Mouse (Mus musculus) neutrophil, adult 83 days (primary cell): ENCODE measurements around the gene Cby3. TPM values are rescaled to one million over a fixed set of nuclear protein-coding genes. Genes with fewer than 3 reads are reported as not detected.

Source experiments
- total RNA-seq, 2 experiments: library from RNA; stranded (reverse); gene quantifications; one replicate each; pipeline ENCODE4 v1.2.4; 2023

Cby3 gene
- total RNA-seq = not detected

DNA sequence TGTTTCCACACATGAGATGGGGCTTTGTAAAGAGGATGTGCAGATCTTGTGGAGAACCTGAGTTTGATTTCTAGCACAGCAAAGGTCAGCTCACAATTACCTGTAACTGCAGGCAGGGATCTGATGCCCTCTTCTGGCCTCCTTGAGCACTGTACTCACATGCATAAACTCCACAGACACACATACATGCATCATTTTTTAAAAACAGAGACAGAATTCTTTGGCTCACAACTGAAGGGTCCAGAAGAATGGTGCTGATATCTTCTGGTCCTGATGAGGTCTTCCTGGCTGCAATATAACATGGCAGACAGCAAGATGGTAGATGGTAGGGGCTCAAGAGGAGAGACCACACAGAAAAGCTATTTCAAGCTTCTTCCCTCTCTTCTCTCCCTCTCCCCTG is at the start of gene Cby3:
Cby3 (plus strand) TSS at position 301 of the 400 bp plus-strand sequence.

DNA sequence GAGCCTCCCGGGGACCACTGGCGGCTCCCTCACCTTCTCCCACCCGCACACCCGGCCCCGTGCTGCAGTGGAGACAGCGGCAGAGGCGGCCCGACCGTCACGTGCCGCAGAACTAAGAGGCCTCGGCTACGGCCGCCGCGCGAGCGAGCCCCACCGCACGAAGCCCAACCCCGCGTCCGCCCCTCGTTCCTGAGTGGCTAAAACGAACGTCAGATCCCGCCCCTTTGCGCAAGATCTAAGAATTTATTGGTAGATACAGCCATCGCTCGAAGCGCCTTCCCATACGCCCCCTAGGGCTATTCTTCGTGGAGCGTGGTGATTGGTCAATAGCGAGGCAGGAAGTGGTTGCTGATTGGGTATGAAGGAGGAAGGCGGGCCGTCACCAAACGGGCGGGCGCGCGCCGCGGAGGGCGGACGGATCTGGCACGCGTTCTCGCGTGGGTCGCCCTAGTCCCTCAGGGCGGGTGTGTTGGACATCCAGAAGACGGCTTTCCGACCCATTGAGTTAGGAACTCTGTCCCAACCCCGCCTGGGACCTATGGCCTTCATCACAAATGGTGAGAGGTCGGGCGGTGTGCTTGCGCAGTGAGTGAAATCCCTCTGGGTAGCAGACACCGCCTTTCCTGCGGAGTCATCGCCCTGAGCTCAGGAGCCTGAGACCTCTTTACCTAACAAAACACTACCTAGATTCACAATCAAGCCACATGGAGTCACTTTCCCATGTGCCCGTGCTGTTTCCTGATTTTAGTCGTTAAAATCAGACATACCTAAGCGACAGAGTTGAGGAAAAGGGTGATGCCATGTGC is 28.6 kb upstream of the Cby3 start, which contains the start of gene Canx:
Canx (minus strand) TSS at position 178 of the 806 bp plus-strand sequence.

DNA sequence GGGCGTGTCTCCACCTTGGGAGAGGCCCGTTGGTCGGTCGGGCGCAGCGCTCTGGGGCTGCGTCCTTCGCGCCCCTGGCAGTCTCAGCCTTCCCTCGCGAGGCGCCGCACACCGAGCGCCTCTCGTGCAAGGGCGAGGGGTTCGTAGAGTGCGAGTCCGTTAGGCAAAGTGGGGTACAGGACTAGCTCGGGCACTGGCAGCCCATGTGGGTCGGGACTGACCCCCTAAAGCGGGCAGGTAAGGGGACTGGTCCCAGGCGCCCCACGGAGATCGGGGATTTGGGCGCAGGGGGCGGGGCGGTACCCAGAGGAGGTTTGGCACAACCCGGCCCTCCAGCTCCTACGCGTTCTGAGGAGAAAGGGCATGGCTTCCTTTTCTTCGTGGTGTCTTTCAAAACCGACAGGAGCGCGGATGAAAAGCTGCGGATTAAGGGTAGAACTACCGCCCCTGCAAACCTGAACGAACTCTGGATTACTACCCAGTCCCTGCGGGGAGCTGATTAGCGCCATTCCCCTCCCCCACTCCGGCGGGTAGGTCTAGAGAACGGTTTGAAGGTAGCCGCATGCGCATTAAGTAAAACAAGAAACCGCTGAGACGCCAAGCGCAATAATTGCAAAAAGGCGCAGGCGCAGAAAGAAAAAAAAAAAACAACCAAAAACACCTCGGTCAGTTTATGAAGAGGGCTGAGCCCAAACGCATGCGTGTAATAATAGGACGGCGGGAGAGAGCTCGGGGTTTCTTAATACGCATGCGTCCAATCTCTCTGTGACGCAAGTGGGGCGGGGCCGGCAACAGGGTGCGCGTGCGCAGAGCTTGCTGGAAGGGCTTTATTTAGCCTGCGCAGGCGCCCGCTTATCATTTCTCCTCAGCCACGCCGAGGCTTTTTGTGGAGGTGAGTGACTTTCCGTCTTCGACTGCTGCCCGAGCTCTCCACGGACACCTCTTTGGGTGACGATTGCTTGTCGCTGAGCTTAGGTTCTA is 22.9 kb downstream of the Cby3 start, which contains the start of gene Hnrnph1:
Hnrnph1 (plus strand) TSS at position 80 of the 981 bp plus-strand sequence.

Other genes with a start within 250 kb of the Cby3 start
- 10 to 100 TPM; 57.0 to 57.3 TPM for gene Tbc1d9b, start 223.1 kb upstream of the Cby3 start, total RNA-seq
- 1 to 10 TPM; 3.4 to 4.8 TPM for gene Mrnip, start 180.0 kb upstream of the Cby3 start, total RNA-seq
- 100 to 1,000 TPM; 279 to 286 TPM for gene Sqstm1, start 143.6 kb upstream of the Cby3 start, total RNA-seq
- gene Mgat4b, start 143.6 kb upstream of the Cby3 start, total RNA-seq = 10 to 100 TPM; 18.2 to 18.6 TPM
- under 1 TPM; 0.83 to 0.99 TPM for gene Ltc4s, start 115.8 kb upstream of the Cby3 start, total RNA-seq
- gene Maml1, start 62.2 kb upstream of the Cby3 start, total RNA-seq = 10 to 100 TPM; 43.5 to 46.7 TPM
- 100 to 1,000 TPM; 213 to 218 TPM for gene Canx, start 28.8 kb upstream of the Cby3 start, total RNA-seq
- gene Hnrnph1, start 22.5 kb downstream of the Cby3 start, total RNA-seq = 100 to 1,000 TPM; 504 to 536 TPM
- gene Rufy1, start 76.7 kb downstream of the Cby3 start, total RNA-seq = 10 to 100 TPM; 24.7 to 28.1 TPM
- gene Adamts2, start 247.6 kb downstream of the Cby3 start, total RNA-seq = under 1 TPM; 0.62 to 0.81 TPM